Mouse (Mus musculus): ENCODE measurements at regions not wholly inside any gene's neighbourhood (a gene's known extent, or its start where the extent isn't known, plus 50 kb on each side); places are given as distances from the start of the nearest gene placed in this dataset.

- Histone ChIP-seq H3K4me1 (ENCODE audit: control insufficient read depth, insufficient read depth, low read length) (no peaks in the 10 kb centered on the region), H3K27ac (replicated peaks; ENCODE audit: low read depth, low read length) (no peak overlapping the region), H3K9me3 (ENCODE audit: control insufficient read depth, low read length) (no peaks in the 10 kb centered on the region), H3K4me3 (replicated peaks; ENCODE audit: low read length) (no peak overlapping the region), H3K4me2 (replicated peaks; ENCODE audit: low read depth, low read length, severe bottlenecking) (no peak overlapping the region), H3K27me3 (ENCODE audit: control insufficient read depth, insufficient read depth, low read length) (no peaks in the 10 kb centered on the region), H3K36me3 (ENCODE audit: control insufficient read depth, insufficient read depth, low read length) (no peaks in the 10 kb centered on the region), H3K9ac (ENCODE audit: low read depth, low read length, severe bottlenecking) (no peak overlapping the region)
- DNase-seq (ENCODE audit: low spot score) (no peak), ATAC-seq (ENCODE audit: low FRiP score, low read depth) (no peak)
- 63% methylated on average over 1 of the region's 1 CpGs for WGBS
- TF ChIP-seq POLR2A (IDR thresholded peaks at IDR 0.05; ENCODE audit: borderline replicate concordance, extremely low read depth, insufficient read depth, insufficient read length): no peak
These were observed 107.8 kb downstream of the Basp1 start for GRCm38 (mm10) chr15:25305801-25306200.

GRCm38 (mm10) chr15:25303379-25303778 lies 110.2 kb downstream of the Basp1 start:
- DNase-seq (ENCODE audit: low spot score) (no peak), ATAC-seq (ENCODE audit: low FRiP score, low read depth) (no peak)
- no peak overlapping the region for H3K4me3 ChIP-seq (replicated peaks; ENCODE audit: low read length)
- no peaks in the 10 kb centered on the region for H3K27me3 ChIP-seq (ENCODE audit: control insufficient read depth, insufficient read depth, low read length)
- no peak for TF ChIP-seq POLR2A (IDR thresholded peaks at IDR 0.05; ENCODE audit: borderline replicate concordance, extremely low read depth, insufficient read depth, insufficient read length)
- no peak overlapping the region for H3K9ac ChIP-seq (ENCODE audit: low read depth, low read length, severe bottlenecking)
- no peaks in the 10 kb centered on the region for H3K9me3 ChIP-seq (ENCODE audit: control insufficient read depth, low read length)
- H3K4me2 ChIP-seq (replicated peaks; ENCODE audit: low read depth, low read length, severe bottlenecking): no peak overlapping the region
- no peak overlapping the region for H3K27ac ChIP-seq (replicated peaks; ENCODE audit: low read depth, low read length)
- H3K36me3 ChIP-seq (ENCODE audit: control insufficient read depth, insufficient read depth, low read length): no peaks in the 10 kb centered on the region
- no peaks in the 10 kb centered on the region for H3K4me1 ChIP-seq (ENCODE audit: control insufficient read depth, insufficient read depth, low read length)
- WGBS: 66% methylated on average over 3 of the region's 3 CpGs

- 70% methylated on average over 8 of the region's 8 CpGs for WGBS
- no peaks in the 10 kb centered on the region for H3K4me1 ChIP-seq (ENCODE audit: control insufficient read depth, insufficient read depth, low read length)
- TF ChIP-seq POLR2A (IDR thresholded peaks at IDR 0.05; ENCODE audit: borderline replicate concordance, extremely low read depth, insufficient read depth, insufficient read length): no peak
- no peak overlapping the region for H3K9ac ChIP-seq (ENCODE audit: low read depth, low read length, severe bottlenecking)
- H3K36me3 ChIP-seq (ENCODE audit: control insufficient read depth, insufficient read depth, low read length): no peaks in the 10 kb centered on the region
- H3K4me2 ChIP-seq (replicated peaks; ENCODE audit: low read depth, low read length, severe bottlenecking): no peak overlapping the region
- no peak overlapping the region for H3K27ac ChIP-seq (replicated peaks; ENCODE audit: low read depth, low read length)
- H3K4me3 ChIP-seq (replicated peaks; ENCODE audit: low read length): no peak overlapping the region
- no peak for DNase-seq (ENCODE audit: low spot score)
- H3K9me3 ChIP-seq (ENCODE audit: control insufficient read depth, low read length): no peaks in the 10 kb centered on the region
- ATAC-seq (ENCODE audit: low FRiP score, low read depth): no peak
- H3K27me3 ChIP-seq (ENCODE audit: control insufficient read depth, insufficient read depth, low read length): no peaks in the 10 kb centered on the region
These were observed 110.8 kb downstream of the Basp1 start for GRCm38 (mm10) chr15:25302671-25303294.

- TF ChIP-seq POLR2A (IDR thresholded peaks at IDR 0.05; ENCODE audit: borderline replicate concordance, extremely low read depth, insufficient read depth, insufficient read length): no peak
- Histone ChIP-seq H3K36me3 (ENCODE audit: control insufficient read depth, insufficient read depth, low read length) (no peaks in the 10 kb centered on the region), H3K4me3 (replicated peaks; ENCODE audit: low read length) (no peak overlapping the region), H3K9me3 (ENCODE audit: control insufficient read depth, low read length) (no peaks in the 10 kb centered on the region), H3K4me2 (replicated peaks; ENCODE audit: low read depth, low read length, severe bottlenecking) (no peak overlapping the region), H3K27ac (replicated peaks; ENCODE audit: low read depth, low read length) (no peak overlapping the region), H3K9ac (ENCODE audit: low read depth, low read length, severe bottlenecking) (no peak overlapping the region), H3K27me3 (ENCODE audit: control insufficient read depth, insufficient read depth, low read length) (no peaks in the 10 kb centered on the region), H3K4me1 (ENCODE audit: control insufficient read depth, insufficient read depth, low read length) (no peaks in the 10 kb centered on the region)
- ATAC-seq (ENCODE audit: low FRiP score, low read depth): no peak
- no peak for DNase-seq (ENCODE audit: low spot score)
- WGBS: 68% methylated on average over 3 of the region's 3 CpGs
These were observed 111.8 kb downstream of the Basp1 start for GRCm38 (mm10) chr15:25301810-25302209.

- no peak for ATAC-seq (ENCODE audit: low FRiP score, low read depth)
- 81% methylated on average over 5 of the region's 5 CpGs for WGBS
- TF ChIP-seq POLR2A (IDR thresholded peaks at IDR 0.05; ENCODE audit: borderline replicate concordance, extremely low read depth, insufficient read depth, insufficient read length): no peak
These were observed 116.3 kb downstream of the Basp1 start for GRCm38 (mm10) chr15:25297278-25297677.

GRCm38 (mm10) chr15:25296714-25297113 lies 116.8 kb downstream of the Basp1 start:
- H3K27ac ChIP-seq (replicated peaks; ENCODE audit: low read depth, low read length): no peak overlapping the region
- no peak for ATAC-seq (ENCODE audit: low FRiP score, low read depth)
- H3K4me2 ChIP-seq (replicated peaks; ENCODE audit: low read depth, low read length, severe bottlenecking): no peak overlapping the region
- no peak overlapping the region for H3K9ac ChIP-seq (ENCODE audit: low read depth, low read length, severe bottlenecking)
- H3K4me1 ChIP-seq (ENCODE audit: control insufficient read depth, insufficient read depth, low read length): no peaks in the 10 kb centered on the region
- H3K36me3 ChIP-seq (ENCODE audit: control insufficient read depth, insufficient read depth, low read length): no peaks in the 10 kb centered on the region
- no peaks in the 10 kb centered on the region for H3K27me3 ChIP-seq (ENCODE audit: control insufficient read depth, insufficient read depth, low read length)
- 86% methylated on average over 11 of the region's 11 CpGs for WGBS
- no peaks in the 10 kb centered on the region for H3K9me3 ChIP-seq (ENCODE audit: control insufficient read depth, low read length)
- DNase-seq (ENCODE audit: low spot score): no peak
- no peak overlapping the region for H3K4me3 ChIP-seq (replicated peaks; ENCODE audit: low read length)
- TF ChIP-seq POLR2A (IDR thresholded peaks at IDR 0.05; ENCODE audit: borderline replicate concordance, extremely low read depth, insufficient read depth, insufficient read length): no peak

More at GRCm38 (mm10) chr15:25297278-25297677, 116.3 kb downstream of the Basp1 start:
- Histone ChIP-seq H3K27me3 (ENCODE audit: control insufficient read depth, insufficient read depth, low read length) (no peaks in the 10 kb centered on the region), H3K27ac (replicated peaks; ENCODE audit: low read depth, low read length) (no peak overlapping the region), H3K4me2 (replicated peaks; ENCODE audit: low read depth, low read length, severe bottlenecking) (no peak overlapping the region), H3K9ac (ENCODE audit: low read depth, low read length, severe bottlenecking) (no peak overlapping the region), H3K4me1 (ENCODE audit: control insufficient read depth, insufficient read depth, low read length) (no peaks in the 10 kb centered on the region), H3K36me3 (ENCODE audit: control insufficient read depth, insufficient read depth, low read length) (no peaks in the 10 kb centered on the region), H3K4me3 (replicated peaks; ENCODE audit: low read length) (no peak overlapping the region), H3K9me3 (ENCODE audit: control insufficient read depth, low read length) (no peaks in the 10 kb centered on the region)
- no peak for DNase-seq (ENCODE audit: low spot score)
